Mouse (Mus musculus) cerebellum, adult 2 months (tissue): ENCODE results near the gene Cwc27.

ENCODE experiments used
- CTCF ChIP-seq: fragments of 200-500 bp; IDR thresholded peaks from 2 replicates; pipeline ENCODE4 v1.5.1; 2011; ENCODE audit warnings: low read depth, mild to moderate bottlenecking, control low read depth, low read length, moderate library complexity, borderline replicate concordance; ENCODE audit not compliant: insufficient read depth
- POLR2A ChIP-seq: fragments of 200-500 bp; IDR thresholded peaks from 2 replicates; pipeline ENCODE4 v1.6.1; 2011; ENCODE audit warnings: low read length, control low read depth, borderline replicate concordance; ENCODE audit not compliant: insufficient read depth

- TF ChIP-seq CTCF (peak; percentile 24; the same call in 1 of the 2 replicates), POLR2A (no peak)
Measured at GRCm38 (mm10) chr13:104805681-104806080, 11.3 kb downstream of the Cwc27 start.
